Mouse (Mus musculus) thymus, adult 2 months (tissue): ENCODE measurements at regions not wholly inside any gene's neighbourhood (a gene's known extent, or its start where the extent isn't known, plus 50 kb on each side); places are given as distances from the start of the nearest gene placed in this dataset.

Source experiments
- DNase-seq: peaks from one replicate; pipeline ENCODE4 v3.0.0; 2021
- H3K27ac ChIP-seq: fragments of 200-500 bp; 2 replicates; pipeline ENCODE4 v1.5.1; 2012; ENCODE audit warnings: low read length, control low read depth; ENCODE audit not compliant: control insufficient read depth, insufficient read depth
- H3K27me3 ChIP-seq: fragments of 200-500 bp; 2 replicates; pipeline ENCODE4 v1.6.1; 2012; ENCODE audit warnings: mild to moderate bottlenecking, low read length, moderate library complexity, mixed read lengths; ENCODE audit not compliant: control insufficient read depth, insufficient read depth
- H3K36me3 ChIP-seq: fragments of 200-500 bp; 2 replicates; pipeline ENCODE4 v1.6.1; 2012; ENCODE audit warnings: mild to moderate bottlenecking, low read length, moderate library complexity; ENCODE audit not compliant: control insufficient read depth, insufficient read depth
- H3K4me1 ChIP-seq: fragments of 200-500 bp; replicated peaks from 2 replicates; pipeline ENCODE4 v1.6.1; 2012; ENCODE audit warnings: low read length; ENCODE audit not compliant: control insufficient read depth, insufficient read depth
- H3K4me3 ChIP-seq: fragments of 200-500 bp; 2 replicates; pipeline ENCODE4 v1.5.1; 2012; ENCODE audit warnings: mild to moderate bottlenecking, low read length, control low read depth, moderate library complexity; ENCODE audit not compliant: control insufficient read depth, insufficient read depth
- CTCF ChIP-seq: fragments of 200-500 bp; IDR thresholded peaks from 2 replicates; pipeline ENCODE4 v1.5.1; 2012; ENCODE audit warnings: mild to moderate bottlenecking, control low read depth, low read length, moderate library complexity, borderline replicate concordance; ENCODE audit not compliant: control insufficient read depth, poor library complexity, insufficient read depth; ENCODE audit errors: extremely low read depth
- POLR2A ChIP-seq: fragments of 200-500 bp; IDR thresholded peaks from 2 replicates; pipeline ENCODE4 v1.6.1; 2012; ENCODE audit warnings: mild to moderate bottlenecking, low read length, control low read depth, moderate library complexity; ENCODE audit not compliant: control insufficient read depth, poor library complexity, insufficient read depth; ENCODE audit errors: extremely low read depth
- WGBS: fragments of 180-500 bp; shearing (Covaris S2); methylation state at CpG from one replicate; pipeline ENCODE4 v1.1.7; 2018; 5-methylcytosine and 5-hydroxymethylcytosine counted together

DNA sequence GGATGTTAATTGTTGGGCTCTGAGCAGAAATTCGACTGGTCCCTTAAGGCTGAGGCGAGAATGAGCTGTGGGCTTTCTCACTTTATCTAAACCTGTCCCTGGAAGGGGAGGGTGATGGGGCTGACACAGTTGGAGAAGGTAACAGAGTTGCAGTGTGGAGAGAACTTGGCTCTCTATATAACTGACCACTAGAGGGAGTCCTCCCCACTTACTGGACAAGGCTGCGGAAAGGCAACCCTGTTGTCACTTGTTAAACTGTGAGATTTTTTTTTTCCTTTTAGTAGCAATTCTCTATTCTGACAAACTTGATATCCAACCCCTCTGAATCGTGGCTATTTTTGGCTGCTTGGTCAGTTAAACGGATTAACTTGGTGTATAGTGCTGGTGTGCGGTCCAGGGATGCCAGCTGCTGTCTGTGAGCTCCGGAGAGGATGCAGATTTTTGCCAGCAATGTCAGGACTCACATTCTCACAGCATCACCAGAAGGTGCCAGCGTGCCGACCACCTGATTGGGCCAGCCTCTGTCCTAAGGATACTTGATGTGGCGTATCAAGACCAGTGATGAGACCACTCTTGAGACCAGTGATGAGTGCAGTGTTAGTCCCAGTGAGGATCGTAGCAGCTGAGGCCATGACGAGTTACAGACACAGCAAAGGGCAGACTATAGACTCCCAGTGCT, 85.8 kb upstream of the Fam174b start:
- peak; percentile 29 for DNase-seq

DNA sequence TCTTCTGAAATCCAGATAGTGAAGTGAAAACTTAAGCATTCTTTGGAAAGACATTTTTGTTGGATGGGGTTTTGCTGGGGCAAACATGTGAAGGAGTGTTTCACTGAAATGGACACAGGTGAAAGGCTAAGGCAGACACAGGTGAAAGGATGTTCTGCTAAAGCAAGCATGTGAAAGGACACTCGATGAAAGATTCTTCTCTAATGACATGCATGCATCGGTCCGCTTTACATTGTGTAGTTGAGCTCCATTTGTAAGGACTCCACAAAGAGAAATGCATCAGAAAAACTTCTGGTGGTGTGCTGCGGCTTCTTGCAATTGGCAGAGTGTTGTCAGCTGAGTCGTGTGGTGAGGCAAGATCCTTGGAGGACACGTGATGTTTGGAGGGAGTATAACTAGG, 89.2 kb upstream of the Fam174b start:
- 93% methylated on average over 6 of the region's 6 CpGs for WGBS
- TF ChIP-seq POLR2A (no peak), CTCF (no peak)
- no peak overlapping the region for H3K27ac ChIP-seq

More for the DNA sequence above, 85.8 kb upstream of the Fam174b start:
- H3K27ac ChIP-seq = no peak overlapping the region
- H3K4me1 ChIP-seq = no peaks in the 10 kb centered on the region
- TF ChIP-seq CTCF (no peak), POLR2A (no peak)
- WGBS = 42% methylated on average over 12 of the region's 12 CpGs
- no peaks in the 10 kb centered on the region for H3K27me3 ChIP-seq
- no peak overlapping the region for H3K4me3 ChIP-seq
- H3K36me3 ChIP-seq = no peaks in the 10 kb centered on the region

DNA sequence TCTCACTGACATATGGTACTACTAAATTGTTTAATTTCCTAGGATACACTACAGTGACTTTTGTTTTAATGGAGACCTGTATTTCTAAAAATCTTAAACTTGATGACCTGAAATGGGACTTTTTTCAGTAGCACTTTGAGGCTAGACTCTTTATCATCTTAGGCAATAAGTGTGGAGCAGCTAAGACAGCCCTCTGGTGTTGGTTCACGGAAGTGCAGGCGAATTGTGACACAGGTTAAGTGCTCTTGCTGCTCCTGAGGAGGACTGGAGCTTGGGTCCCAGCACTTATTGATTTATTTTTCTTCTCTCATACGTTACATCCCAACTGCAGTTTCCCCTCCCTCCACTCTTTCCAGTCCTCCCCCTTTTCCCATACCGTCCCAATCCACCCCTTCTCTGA, 92.1 kb upstream of the Fam174b start:
- H3K36me3 ChIP-seq = no peaks in the 10 kb centered on the region
- no peak overlapping the region for H3K4me3 ChIP-seq
- TF ChIP-seq CTCF (peak; percentile 27; the same call in 1 of the 2 replicates), POLR2A (no peak)
- H3K27ac ChIP-seq = no peak overlapping the region
- H3K27me3 ChIP-seq = no peaks in the 10 kb centered on the region
- H3K4me1 ChIP-seq = no peaks in the 10 kb centered on the region; the same call in 1 of the 2 replicates
- peak; percentile 87 for DNase-seq
- WGBS = 30% methylated on average over 4 of the region's 4 CpGs

More for the DNA sequence above, 89.2 kb upstream of the Fam174b start:
- no peaks in the 10 kb centered on the region for H3K4me1 ChIP-seq
- H3K4me3 ChIP-seq = no peak overlapping the region
- H3K27me3 ChIP-seq = no peaks in the 10 kb centered on the region
- H3K36me3 ChIP-seq = no peaks in the 10 kb centered on the region
- no peak for DNase-seq

DNA sequence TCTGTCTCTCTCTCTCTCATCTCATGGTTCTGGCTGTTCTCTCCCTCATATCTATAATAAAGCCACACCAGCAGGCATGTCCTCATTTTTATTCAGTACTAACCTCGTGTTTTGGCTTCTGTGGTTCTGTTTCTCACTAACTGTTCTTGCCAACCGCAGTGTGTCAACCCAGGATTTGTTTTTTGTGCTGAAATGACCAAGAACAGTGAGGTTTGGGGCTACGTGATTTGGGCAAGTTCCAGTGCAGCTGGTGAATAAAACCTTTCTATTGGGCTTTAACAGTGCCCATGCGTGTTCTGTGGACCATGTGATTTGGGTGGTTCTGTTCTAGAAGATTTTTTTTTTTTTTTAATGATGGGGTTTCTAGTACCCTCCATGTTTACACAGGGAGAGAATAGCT, 93.0 kb upstream of the Fam174b start:
- WGBS = 78% methylated on average over 4 of the region's 4 CpGs
- Histone ChIP-seq H3K27ac (no peak overlapping the region), H3K36me3 (no peaks in the 10 kb centered on the region), H3K4me3 (no peak overlapping the region), H3K27me3 (no peaks in the 10 kb centered on the region), H3K4me1 (no peaks in the 10 kb centered on the region; the same call in 1 of the 2 replicates)
- no peak for DNase-seq
- TF ChIP-seq CTCF = no peak
- TF ChIP-seq POLR2A = no peak

DNA sequence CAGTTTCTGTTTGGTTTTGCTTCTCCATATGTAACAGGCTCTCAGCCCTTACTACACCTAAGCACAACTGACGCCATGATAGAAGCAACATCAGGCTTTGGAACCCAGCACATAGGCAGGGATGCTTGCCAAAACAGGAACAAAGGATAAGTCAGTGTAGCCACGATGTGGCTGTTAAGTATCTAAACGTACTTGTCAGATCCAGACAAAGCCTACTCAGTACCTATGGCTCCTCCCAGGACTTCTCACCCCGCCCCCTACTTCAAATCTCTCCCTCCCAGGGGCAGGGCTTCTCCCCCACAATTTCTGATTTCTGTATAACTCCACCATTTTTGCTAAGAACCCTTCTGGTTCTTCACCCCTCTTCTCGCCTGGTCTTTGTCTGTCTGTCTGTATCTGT, 93.4 kb upstream of the Fam174b start:
- Histone ChIP-seq H3K27me3 (no peaks in the 10 kb centered on the region), H3K4me3 (no peak overlapping the region), H3K27ac (no peak overlapping the region), H3K4me1 (no peaks in the 10 kb centered on the region; the same call in 1 of the 2 replicates), H3K36me3 (no peaks in the 10 kb centered on the region)
- DNase-seq = no peak
- TF ChIP-seq CTCF (no peak), POLR2A (no peak)
- 58% methylated on average over 5 of the region's 5 CpGs for WGBS

DNA sequence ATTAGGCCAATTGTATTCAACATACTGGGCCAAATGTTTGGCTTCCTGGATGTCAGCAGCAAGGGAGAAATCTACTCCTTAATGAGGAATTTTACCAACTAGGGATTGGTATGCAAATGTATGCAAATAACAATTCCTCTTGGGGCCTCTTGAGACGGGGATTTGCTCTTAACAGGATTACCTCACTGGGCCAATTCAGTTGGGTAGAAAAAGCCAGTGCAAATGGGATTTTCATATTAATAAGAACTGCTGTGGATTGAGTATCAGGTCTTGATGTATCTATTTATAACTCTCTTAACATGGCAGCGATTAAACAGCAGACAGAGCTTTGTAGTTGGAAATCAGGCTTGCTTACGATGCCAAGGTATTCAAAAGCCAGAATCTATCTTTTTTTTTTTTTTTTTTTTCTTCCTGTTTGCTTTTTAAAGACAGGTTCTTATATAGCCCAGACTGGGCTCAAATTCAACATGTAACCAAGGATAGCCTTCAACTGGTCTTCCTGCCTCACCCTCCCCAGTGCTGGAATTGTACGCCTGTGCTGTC, 95.7 kb upstream of the Fam174b start:
- no peak for DNase-seq
- Histone ChIP-seq H3K27me3 (no peaks in the 10 kb centered on the region), H3K36me3 (no peaks in the 10 kb centered on the region), H3K27ac (no peak overlapping the region), H3K4me3 (no peak overlapping the region), H3K4me1 (no peaks in the 10 kb centered on the region; the same call in 1 of the 2 replicates)
- no peak for TF ChIP-seq CTCF
- TF ChIP-seq POLR2A = no peak
- WGBS = 81% methylated on average over 4 of the region's 4 CpGs

DNA sequence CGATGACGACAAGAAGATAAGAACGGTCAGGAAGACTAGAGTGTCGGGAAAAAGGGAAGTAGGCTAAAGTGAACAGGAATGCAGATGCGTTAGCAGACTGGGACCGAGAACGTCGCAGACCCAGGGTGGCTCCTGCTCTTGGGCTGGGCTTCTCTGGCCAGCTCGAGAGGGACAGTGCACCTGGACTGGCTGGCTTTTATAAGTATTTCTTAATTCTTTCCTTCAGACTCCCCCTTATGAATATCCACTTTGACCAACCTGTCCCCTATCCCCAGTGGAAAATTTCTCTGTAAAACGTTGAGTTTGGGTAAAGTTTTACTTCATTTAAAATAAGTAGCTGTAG, 96.1 kb upstream of the Fam174b start:
- WGBS = 72% methylated on average over 10 of the region's 10 CpGs
- TF ChIP-seq CTCF (no peak), POLR2A (no peak)

More for the DNA sequence above, 96.1 kb upstream of the Fam174b start:
- Histone ChIP-seq H3K27ac (no peak overlapping the region), H3K27me3 (no peaks in the 10 kb centered on the region), H3K36me3 (no peaks in the 10 kb centered on the region), H3K4me1 (no peaks in the 10 kb centered on the region; the same call in 1 of the 2 replicates), H3K4me3 (no peak overlapping the region)
- no peak for DNase-seq
